Mouse (Mus musculus): Measurements from ENCODE around the gene Dtnb. TPM values are rescaled to one million over a fixed set of nuclear protein-coding genes. Genes with fewer than 3 reads are reported as not detected.

The Dtnb gene
- total RNA-seq, 2 experiments from 2014 or later, result 80.5 to 87.0 TPM

GRCm38 (mm10) chr12:3812251-3812650, 240.1 kb downstream of the Dtnb start:
- intact Hi-C loops (cut with DNase I), result no loop called here

DNA sequence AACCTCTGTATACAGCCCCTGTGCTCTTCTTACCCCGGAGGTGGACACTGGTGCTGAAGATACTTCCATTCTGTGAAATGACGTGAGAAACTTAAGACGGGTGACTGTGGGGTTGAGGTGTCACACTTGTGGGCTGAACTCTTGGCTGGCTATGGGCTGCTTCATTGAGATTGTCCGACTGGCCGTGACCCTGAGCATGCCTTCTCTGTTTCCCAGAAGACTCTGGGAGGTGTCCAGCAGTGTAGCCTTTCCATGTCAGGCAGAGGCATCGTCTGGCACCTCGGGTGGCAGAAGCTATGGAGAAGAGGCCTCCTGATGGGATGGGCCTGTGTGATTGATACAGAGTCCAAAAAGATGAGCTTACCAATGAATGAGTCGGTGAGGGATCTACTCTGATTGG, 241.0 kb downstream of the Dtnb start:
- intact Hi-C loops (cut with DNase I), result no loop called here
- no peak for DNase-seq (ENCODE audit: low spot score in 2 of 2)

More at GRCm38 (mm10) chr12:3812251-3812650, 240.1 kb downstream of the Dtnb start:
- DNase-seq (ENCODE audit: low spot score in 2 of 2), result no peak

- no peak for DNase-seq (ENCODE audit: low spot score in 2 of 2)
- intact Hi-C loops (cut with DNase I), result no loop called here
Measured at GRCm38 (mm10) chr12:3815386-3815785, 243.2 kb downstream of the Dtnb start.

- intact Hi-C loops (cut with DNase I), result no loop called here
- peak; percentile 57 to 81 for DNase-seq (ENCODE audit: low spot score in 2 of 2)
Measured at GRCm38 (mm10) chr12:3817033-3817432, 244.9 kb downstream of the Dtnb start.

GRCm38 (mm10) chr12:3817566-3817965, 245.4 kb downstream of the Dtnb start:
- intact Hi-C loops (cut with DNase I), result no loop called here
- no peak for DNase-seq (ENCODE audit: low spot score in 2 of 2)

DNA sequence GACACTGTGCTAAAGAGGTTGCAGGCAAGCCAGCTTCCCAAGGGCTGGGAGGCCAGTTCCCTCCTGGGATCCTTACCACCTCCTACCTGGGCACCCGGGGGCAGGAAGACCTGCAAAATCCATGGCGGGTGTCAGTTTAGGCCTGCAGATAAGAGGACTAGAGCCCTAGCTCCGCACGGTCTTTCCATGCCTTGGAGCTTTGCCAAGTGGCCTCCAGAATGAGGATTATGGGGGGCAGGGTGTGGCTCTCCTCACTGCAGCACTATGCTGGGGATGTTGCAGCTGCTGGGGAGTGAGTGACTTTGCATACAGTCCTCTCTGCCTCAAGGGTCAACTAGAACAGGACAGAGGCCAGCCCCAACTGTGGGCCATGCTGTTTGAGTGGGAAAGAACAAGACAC, 247.7 kb downstream of the Dtnb start:
- intact Hi-C loops (cut with DNase I), result no loop called here
- no peak for DNase-seq (ENCODE audit: low spot score in 2 of 2)

DNA sequence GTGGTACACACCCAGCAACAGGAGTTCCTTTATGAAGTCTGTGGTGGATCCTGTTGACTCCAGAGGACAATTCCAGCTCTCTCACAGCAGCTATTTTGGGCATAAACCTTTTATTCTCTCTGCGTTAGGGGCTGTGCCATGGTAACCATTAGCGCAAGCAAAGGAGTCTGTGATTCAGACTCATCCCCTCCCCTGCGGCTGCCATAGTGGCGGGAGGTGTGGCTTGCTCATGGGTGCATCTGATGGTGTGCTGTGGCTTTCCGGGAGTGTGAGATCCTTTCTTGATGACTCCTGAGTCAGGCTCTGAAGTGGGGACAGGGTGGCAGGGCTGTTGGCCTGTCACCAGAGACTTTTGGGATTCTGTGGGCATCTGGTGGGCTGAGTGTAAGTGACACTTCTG, 251.2 kb downstream of the Dtnb start:
- intact Hi-C loops (cut with DNase I), result no loop called here
- peak; percentile 65 to 74 for DNase-seq (ENCODE audit: low spot score in 2 of 2)

GRCm38 (mm10) chr12:3824906-3825713, 252.9 kb downstream of the Dtnb start:
- intact Hi-C loops (cut with DNase I), result no loop called here
- DNase-seq (ENCODE audit: low spot score in 2 of 2), result no peak

- intact Hi-C loops (cut with DNase I), result no loop called here
- no peak for DNase-seq (ENCODE audit: low spot score in 2 of 2)
Measured at GRCm38 (mm10) chr12:3825714-3826080, 253.5 kb downstream of the Dtnb start.

- DNase-seq (ENCODE audit: low spot score in 2 of 2), result no peak
- intact Hi-C loops (cut with DNase I), result no loop called here
Measured at GRCm38 (mm10) chr12:3827771-3828170, 255.6 kb downstream of the Dtnb start.

Small RNAs within 50 kb of the gene (microRNA-seq; reads per million reads assigned to microRNA genes)
- gene Gm26050, result 0 reads per million in 2 experiments

Other genes starting within 250 kb of the Dtnb start
- 100 to 1,000 TPM; 210 to 212 TPM for gene Kif3c, start 207.2 kb upstream of the Dtnb start, total RNA-seq (2021)
- gene Asxl2, start 145.5 kb upstream of the Dtnb start, total RNA-seq (2021), result 10 to 100 TPM; 26.3 to 29.7 TPM
- 100 to 1,000 TPM; 337 to 343 TPM for gene Dnmt3a, start 233.6 kb downstream of the Dtnb start, total RNA-seq (2021)

Data from left cerebral cortex, postnatal 14 days (tissue).